Mouse (Mus musculus): ENCODE results near the gene Antxrl.
A peak's percentile ranks its signal among the peaks of the same experiment; 100 is the strongest.

The Antxrl gene

GRCm38 (mm10) chr14:34052516-34052915 is at the start of gene Antxrl:
TSS of gene Antxrl (plus strand) at chr14:34052707.
- no peak for DNase-seq

- DNase-seq = no peak
Observed at GRCm38 (mm10) chr14:34015063-34015462, 37.4 kb upstream of the Antxrl start, which contains the start of gene Gm30083. TSS of gene Gm30083 (minus strand) at chr14:34015182.

DNA sequence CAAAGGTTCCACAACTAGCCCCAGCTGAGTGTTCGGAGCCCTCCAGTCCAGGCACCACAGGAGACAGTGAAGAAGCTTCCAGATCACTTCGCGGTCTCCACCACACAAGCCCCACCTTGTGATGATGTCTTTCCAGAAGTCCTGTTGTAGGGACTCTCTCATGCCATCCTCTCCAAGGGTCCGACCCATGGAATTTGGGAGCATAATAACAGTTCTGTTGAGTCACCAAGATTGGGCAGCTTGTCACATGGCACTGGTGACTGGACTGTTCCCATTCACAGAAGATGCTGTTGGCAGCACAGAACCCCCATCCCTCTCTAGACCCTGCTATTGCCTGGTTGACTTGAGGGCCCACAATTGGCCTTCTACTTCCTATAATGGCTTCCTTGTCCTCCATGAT is 36.1 kb upstream of the Antxrl start, which contains the start of gene Gm5460:
TSS of gene Gm5460 (plus strand) at position 378 of the 400 bp plus-strand sequence.
- DNase-seq = no peak

DNA sequence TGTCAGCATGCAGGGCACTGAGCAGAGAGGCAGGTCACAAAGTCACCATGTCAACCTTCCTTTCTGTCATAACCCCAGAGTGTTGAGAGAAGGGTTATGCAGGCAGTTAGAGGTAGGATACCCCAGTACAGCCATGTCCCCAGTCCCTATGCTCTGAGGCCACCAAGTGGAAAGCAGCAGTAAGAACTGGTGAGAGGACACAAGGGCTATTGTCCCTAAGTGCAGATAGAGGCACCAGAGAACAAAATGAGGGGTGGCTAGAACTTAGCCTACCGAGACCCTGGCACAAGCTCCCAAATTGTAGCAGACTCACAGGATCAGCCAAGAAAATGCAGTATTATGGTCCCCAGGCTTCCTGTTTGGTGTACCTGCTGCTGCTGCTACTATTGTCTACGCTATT is 35.6 kb upstream of the Antxrl start:
- DNase-seq = no peak

DNA sequence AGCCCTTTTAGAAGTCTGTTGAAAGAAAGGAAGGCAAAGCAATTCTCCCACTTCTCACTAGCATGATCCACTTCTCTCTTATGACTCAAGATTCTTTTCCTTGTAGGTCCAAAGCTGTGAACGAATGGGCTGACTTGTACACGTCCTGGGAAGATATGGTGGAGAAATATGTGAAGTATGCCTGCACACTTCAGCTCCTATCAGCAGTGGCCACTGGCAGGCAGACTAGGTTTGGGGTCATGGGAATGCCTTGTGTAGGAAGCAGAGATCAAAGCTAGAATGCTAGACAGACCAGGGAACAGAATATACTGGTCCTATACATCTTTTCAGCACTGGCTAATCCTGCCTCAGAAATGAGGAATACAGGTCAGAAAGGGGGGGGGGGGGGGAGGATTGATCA is 25.8 kb upstream of the Antxrl start:
- DNase-seq = no peak

GRCm38 (mm10) chr14:34033841-34034610 is 18.5 kb upstream of the Antxrl start:
- no peak for DNase-seq

- no peak for DNase-seq
Observed at GRCm38 (mm10) chr14:34041241-34041640, 11.3 kb upstream of the Antxrl start.

- no peak for DNase-seq
Observed at GRCm38 (mm10) chr14:34043341-34043740, 9.2 kb upstream of the Antxrl start.

GRCm38 (mm10) chr14:34050101-34050779 is 2.3 kb upstream of the Antxrl start:
- DNase-seq = no peak

DNA sequence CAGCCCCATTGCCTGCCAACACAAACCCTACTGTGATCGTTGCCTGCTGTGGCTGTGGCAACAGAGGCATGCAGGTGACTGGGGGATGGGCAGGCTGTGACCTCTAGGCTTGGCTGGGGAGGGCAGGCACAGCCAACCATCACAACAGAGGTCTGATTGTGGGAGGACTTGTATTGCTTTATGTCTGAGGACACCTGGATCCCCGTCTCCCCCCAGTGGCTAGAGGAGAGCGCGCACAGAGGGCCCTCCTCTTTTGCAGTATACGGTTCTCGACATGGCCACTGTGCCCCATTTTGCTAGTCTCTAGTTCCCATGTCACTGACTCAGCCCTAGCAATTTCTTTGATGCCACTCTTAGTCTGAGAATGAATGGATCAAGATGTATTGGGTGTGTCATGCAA is 19.2 kb downstream of the Antxrl start:
- DNase-seq = no peak

DNA sequence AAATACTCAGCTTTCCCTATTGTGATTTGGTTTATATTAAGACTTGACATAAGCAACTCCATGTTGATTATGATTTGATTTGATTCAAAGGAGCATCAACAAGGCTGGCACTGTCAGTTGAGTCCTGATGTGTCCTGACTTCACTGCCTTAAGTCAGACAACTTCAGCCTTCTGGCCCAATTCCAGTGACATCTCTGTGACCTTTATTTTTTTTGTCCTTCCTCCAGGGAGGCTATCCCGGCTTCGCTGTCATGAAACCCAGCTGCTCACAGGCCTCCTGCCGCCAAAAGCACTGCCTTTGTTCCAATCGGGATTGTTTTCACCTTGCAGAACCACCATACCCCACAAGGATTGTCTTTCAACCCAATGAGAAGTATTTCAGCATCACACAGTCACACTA is 22.8 kb downstream of the Antxrl start:
- DNase-seq = no peak

GRCm38 (mm10) chr14:34077222-34077621 is 24.7 kb downstream of the Antxrl start:
- no peak for DNase-seq

DNA sequence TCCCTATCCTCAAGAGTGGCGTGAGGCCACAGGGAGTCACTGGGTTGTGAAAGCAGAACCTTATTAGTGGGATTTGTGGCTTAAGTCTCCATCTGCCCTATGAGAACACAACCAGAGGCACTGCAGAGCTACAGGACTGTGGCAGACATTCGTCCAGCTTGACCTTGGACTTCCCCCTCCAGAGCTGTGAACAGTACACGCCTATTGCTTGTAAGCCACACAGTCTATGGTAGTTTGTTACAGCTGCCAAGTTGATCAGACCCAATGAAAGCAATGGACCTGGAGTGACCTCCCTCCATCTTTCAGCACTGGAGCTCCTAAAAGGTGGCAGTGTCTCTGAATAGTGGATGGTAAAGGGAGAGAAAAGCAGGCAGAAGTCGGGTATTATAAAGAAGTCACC is 25.8 kb downstream of the Antxrl start:
- no peak for DNase-seq

DNA sequence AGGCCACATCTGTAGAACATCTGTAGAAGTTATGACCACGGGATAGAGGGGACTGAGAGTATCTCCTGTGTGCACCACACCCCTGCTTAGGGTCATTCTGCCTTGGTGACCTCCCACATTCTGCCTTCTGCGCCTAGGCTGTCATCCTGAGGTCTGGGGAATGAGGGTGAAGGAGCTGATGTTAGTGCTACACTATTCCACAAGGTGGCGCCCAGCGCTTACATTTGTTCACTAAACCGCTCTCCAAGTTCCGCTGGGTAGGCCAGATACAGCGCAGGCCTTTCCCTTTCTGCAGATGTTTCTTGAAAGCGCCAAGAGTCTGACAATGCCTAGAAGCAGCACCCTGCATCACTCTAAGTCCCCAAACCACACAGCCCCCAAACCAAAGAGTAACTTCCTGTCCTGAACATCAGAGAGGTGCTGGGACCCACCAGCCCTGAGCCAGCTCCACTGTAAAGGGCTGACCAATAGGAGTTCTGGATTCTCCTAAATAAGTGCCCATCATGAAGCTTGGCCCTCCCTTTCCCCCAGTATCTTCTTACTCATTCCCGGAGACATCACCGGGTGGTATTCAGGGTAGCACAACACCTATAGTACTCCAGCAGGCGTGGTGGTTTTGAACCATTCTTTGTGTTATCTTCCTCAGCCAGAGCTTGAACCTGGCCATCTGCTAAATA is 28.0 kb downstream of the Antxrl start:
- DNase-seq = peak; percentile 73

- DNase-seq = no peak
Observed at GRCm38 (mm10) chr14:34085731-34086130, 33.2 kb downstream of the Antxrl start, which contains the start of gene Anxa8. TSS of gene Anxa8 (plus strand) at chr14:34085981.

- DNase-seq = no peak
Observed at GRCm38 (mm10) chr14:34086806-34087205, 34.3 kb downstream of the Antxrl start.

DNA sequence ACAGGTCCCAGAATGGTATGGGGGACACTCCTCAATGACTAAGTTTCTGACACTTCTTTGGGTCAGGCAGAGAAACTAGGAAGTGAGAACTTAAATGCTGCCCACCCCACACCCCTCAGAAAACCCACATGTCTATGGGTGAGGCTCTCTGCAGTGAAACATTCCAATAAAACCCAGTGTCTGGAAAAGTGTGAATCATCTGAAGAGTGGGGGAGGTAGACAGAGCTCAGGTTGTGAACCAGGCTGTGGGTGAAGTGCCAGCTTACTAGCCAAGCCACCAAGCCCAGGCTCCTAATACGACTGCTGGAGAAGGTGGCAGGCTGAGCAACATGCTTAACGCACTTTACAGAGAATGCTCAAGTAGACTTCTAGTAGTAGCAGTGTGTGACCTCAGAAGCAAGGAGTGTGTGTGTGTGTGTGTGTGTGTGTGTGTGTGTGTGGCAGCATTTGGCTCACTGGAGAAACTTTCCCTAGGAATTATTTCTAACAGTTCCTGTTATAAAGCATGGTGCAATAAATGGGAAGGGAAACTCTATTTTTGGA is 35.4 kb downstream of the Antxrl start:
- DNase-seq = no peak

DNA sequence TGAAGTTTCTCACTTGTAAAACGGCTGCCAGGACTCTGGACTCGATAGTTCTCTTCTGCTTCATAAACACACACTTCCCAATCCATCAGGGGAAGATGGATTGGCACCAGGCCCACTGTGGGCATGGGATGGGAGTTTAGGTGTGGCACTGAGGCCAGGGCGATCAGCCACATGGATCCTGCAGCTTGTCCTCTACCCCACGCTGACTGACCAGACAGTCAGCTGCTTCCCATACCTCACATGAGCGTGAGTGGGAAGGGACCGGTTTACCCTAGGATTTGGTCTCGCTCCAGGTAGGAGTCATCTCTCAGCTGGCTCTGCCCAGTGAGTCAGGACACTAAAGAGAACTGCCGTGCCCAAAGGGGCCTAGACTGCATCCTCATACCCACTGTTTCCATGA is 37.3 kb downstream of the Antxrl start:
- DNase-seq = no peak

DNA sequence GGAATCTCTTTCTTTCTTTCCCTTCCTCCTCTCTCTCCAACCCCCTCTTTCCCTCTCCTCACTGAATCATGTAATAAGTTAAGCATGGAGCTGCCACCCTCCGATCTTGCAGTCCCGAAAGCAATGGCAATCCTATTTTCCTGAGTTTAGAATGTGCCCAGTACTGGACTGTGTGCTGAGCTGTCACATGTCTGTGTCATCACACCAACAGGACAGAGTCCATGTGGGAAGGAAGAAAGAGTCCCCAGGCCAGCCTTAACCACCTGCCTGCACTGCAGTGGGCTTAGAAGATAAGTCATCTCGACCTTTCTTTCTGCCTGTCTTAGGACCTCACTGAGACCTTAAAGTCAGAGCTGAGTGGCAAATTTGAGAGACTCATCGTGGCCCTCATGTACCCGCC is 39.0 kb downstream of the Antxrl start:
- no peak for DNase-seq

- no peak for DNase-seq
Observed at GRCm38 (mm10) chr14:34092856-34093255, 40.3 kb downstream of the Antxrl start.

GRCm38 (mm10) chr14:34096161-34096560 is 43.7 kb downstream of the Antxrl start:
- no peak for DNase-seq

DNA sequence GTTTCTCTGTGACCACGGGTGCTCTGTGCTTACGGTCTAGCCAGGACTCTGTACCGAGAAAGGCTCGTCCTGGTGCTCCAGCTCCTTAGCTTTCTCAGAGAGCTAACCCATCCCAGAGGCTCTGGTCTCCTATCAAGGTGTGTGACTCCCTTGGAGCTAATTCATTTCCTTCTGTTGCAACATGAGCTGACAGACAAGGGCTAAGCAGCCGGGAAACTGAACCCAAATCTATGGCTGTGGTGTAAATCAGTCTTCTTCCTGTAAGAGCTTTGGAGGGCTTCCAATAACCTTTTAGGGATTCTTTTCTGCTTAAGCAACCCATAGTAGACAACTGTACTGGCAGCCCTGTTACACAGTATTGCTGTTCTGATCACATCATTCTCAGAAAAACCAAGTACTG is 50.1 kb downstream of the Antxrl start, which contains the start of gene A630023A22Rik:
TSS of gene A630023A22Rik (minus strand) at position 154 of the 400 bp plus-strand sequence.
- no peak for DNase-seq

GRCm38 (mm10) chr14:34103855-34104254 is 51.3 kb downstream of the Antxrl start:
- DNase-seq = no peak
